Mouse (Mus musculus): ENCODE measurements around the gene Sucnr1. TPM values are rescaled to one million over a fixed set of nuclear protein-coding genes. Genes with fewer than 3 reads are reported as not detected.

The Sucnr1 gene
- polyA plus RNA-seq, 1 experiment from 2014 or later = not detected

DNA sequence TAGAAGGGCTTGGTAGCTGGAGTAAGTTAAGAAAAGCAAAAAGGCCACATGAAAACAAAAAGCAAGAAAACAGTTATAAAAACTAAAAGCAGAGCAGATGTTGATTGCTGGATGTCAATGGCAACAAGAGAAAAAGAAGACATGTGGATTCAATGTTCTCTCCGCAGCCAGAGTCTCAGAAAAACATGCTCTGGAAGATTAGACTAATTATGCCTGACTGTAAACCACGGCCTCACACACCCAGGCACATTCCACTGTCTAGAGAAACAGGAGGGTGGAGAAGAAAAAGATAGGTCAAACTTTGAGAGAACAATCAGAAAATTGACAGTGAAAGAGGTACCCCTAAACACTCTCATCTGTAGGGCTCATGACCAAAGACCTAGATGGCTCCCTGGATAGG is 54.1 kb downstream of the Sucnr1 start:
- H3K27me3 ChIP-seq (replicated peaks; ENCODE audit: control insufficient read depth, insufficient read depth, low read length) = no peaks in the 10 kb centered on the region
- no peak for ATAC-seq
- no peak overlapping the region for H3K4me2 ChIP-seq (ENCODE audit: low read length)
- no peak overlapping the region for H3K9ac ChIP-seq (ENCODE audit: low read depth, low read length)
- H3K27ac ChIP-seq (ENCODE audit: low read depth, low read length) = no peak overlapping the region
- H3K4me1 ChIP-seq (ENCODE audit: control insufficient read depth, insufficient read depth, low read depth, low read length) = no peaks in the 10 kb centered on the region
- no peaks in the 10 kb centered on the region for H3K9me3 ChIP-seq (ENCODE audit: control insufficient read depth, low read length)
- no peak overlapping the region for H3K4me3 ChIP-seq (ENCODE audit: low read length)
- WGBS = 77% methylated on average over 2 of the region's 2 CpGs
- no peaks in the 10 kb centered on the region for H3K36me3 ChIP-seq (ENCODE audit: control insufficient read depth, insufficient read depth, low read length)

Other genes with a start within 250 kb of the Sucnr1 start
- not detected in 2 replicates for gene Gm8298, start 220.8 kb upstream of the Sucnr1 start, polyA plus RNA-seq (2015; fragmentation: Nextera tagmentation; extraction: Ambion mirVana)
- gene C130079G13Rik, start 156.7 kb upstream of the Sucnr1 start, polyA plus RNA-seq (2015; fragmentation: Nextera tagmentation; extraction: Ambion mirVana) = not detected in 2 replicates
- not detected in 2 replicates for gene Aadacl2, start 75.1 kb upstream of the Sucnr1 start, polyA plus RNA-seq (2015; fragmentation: Nextera tagmentation; extraction: Ambion mirVana)
- not detected in 2 replicates for gene Aadac, start 56.2 kb upstream of the Sucnr1 start, polyA plus RNA-seq (2015; fragmentation: Nextera tagmentation; extraction: Ambion mirVana)

Data from hindbrain, embryonic 16.5 days (tissue).